Comparison of ENCODE assay signal across 18 mouse cellular contexts in the genomic region with DNA sequence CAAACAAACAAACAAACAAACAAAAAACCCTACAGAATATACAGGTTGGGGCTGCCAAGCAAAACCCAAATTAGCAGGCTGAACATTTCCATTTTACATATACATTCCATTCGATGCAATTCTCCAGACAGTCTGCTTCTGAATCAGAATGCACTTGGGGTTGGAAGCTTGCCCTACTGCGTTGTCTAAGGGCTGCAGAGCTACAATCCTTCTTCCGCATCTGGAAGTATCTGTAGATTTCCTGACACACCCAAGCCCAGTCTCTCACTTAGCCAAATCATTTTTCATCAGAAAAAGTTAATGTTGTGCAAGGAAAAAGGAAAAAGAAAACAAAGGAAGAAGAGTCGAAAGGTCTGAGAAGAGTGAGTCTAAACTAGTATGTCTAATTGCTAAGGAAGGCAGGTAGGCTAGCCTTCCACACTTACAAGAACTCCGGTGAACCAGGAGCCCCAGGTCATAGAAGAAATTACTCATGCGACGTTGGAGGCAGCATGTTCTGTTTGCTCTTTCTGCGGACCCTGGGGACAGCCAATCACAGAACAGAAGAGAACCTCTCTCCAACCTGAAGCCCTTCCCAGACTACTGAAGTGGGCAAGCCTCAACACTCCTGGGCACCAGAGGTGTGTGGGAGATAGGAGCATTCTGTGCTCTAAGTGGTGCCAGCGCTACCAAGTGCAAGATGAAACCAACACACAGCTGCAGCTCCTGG. TPM values are rescaled to one million over a fixed set of nuclear protein-coding genes. Genes with fewer than 3 reads are reported as not detected.
DNase-seq lines count a peak whose midpoint lies in the region; ATAC-seq and TF ChIP-seq lines count a peak whose summit lies in the region.
"Had no signal": no experiment of that assay in that cellular context is flagged by ENCODE, and none has a peak within 500 bp of the region (broad histone marks: within the 10 kb centered on the region; RNA-seq: fewer than 3 reads in every experiment).

No protein-coding gene starts in this region.

- TF ChIP-seq EP300 in lung, postnatal 0 days (IDR thresholded peaks at IDR 0.05): no peak

- no peaks in the 10 kb centered on the region for H3K27me3 ChIP-seq in heart, embryonic 15.5 days
- H3K27me3 ChIP-seq in lung, postnatal 0 days (replicated peaks; ENCODE audit: insufficient read depth, low read length): no peaks in the 10 kb centered on the region
- no peaks in the 10 kb centered on the region for H3K27me3 ChIP-seq in embryonic facial prominence, embryonic 15.5 days
- no peaks in the 10 kb centered on the region for H3K27me3 ChIP-seq in stomach, embryonic 16.5 days (ENCODE audit: control insufficient read depth, insufficient read depth, low read length)
- H3K27me3 ChIP-seq in midbrain, embryonic 11.5 days (ENCODE audit: control insufficient read depth, insufficient read depth, low read length): no peaks in the 10 kb centered on the region
- H3K27me3 ChIP-seq: forebrain, embryonic 12.5 days; hindbrain, embryonic 13.5 days; midbrain, embryonic 15.5 days had no signal

- intact Hi-C loops in heart, postnatal 25 days (cut with DNase I): no loop called here

- no peak for DNase-seq in heart, postnatal 25 days (ENCODE audit: low spot score)
- DNase-seq in lung, postnatal 0 days (ENCODE audit: low spot score): peak; percentile 56
- DNase-seq in lung, postnatal 4 days: no peak
- DNase-seq in midbrain, embryonic 11.5 days (ENCODE audit: low spot score, missing footprints): no peak
- DNase-seq: cerebellum, adult 9-10 months; kidney, postnatal 25 days; right cerebral cortex, postnatal 25 days; thymus, adult 18-20 months had no signal

- H3K9ac ChIP-seq in heart, embryonic 15.5 days: no peak overlapping the region
- no peak overlapping the region for H3K9ac ChIP-seq in lung, postnatal 0 days (replicated peaks; ENCODE audit: low read depth)
- H3K9ac ChIP-seq in embryonic facial prominence, embryonic 15.5 days: no peak overlapping the region
- no peak overlapping the region for H3K9ac ChIP-seq in stomach, embryonic 16.5 days (ENCODE audit: low read length)
- H3K9ac ChIP-seq in midbrain, embryonic 11.5 days (ENCODE audit: low read length): no peak overlapping the region
- H3K9ac ChIP-seq: forebrain, embryonic 12.5 days; hindbrain, embryonic 13.5 days; liver, embryonic 14.5 days; midbrain, embryonic 15.5 days had no signal

- H3K4me2 ChIP-seq in heart, embryonic 15.5 days: no peak overlapping the region
- no peak overlapping the region for H3K4me2 ChIP-seq in lung, postnatal 0 days (replicated peaks; ENCODE audit: low read depth, low read length)
- H3K4me2 ChIP-seq in embryonic facial prominence, embryonic 15.5 days (replicated peaks): 0 out of 2 replicates have a peak overlapping the region, but pooled peaks have one; percentile 6
- H3K4me2 ChIP-seq in stomach, embryonic 16.5 days (ENCODE audit: low read depth, low read length): no peak overlapping the region
- H3K4me2 ChIP-seq in midbrain, embryonic 11.5 days: no peak overlapping the region
- H3K4me2 ChIP-seq: forebrain, embryonic 12.5 days; hindbrain, embryonic 13.5 days; midbrain, embryonic 15.5 days had no signal

- peaks cover 27% of the 10 kb centered on the region for H3K4me1 ChIP-seq in heart, embryonic 15.5 days (replicated peaks)
- H3K4me1 ChIP-seq in lung, postnatal 0 days (ENCODE audit: insufficient read depth, low read depth, low read length): peaks cover 4% of the 10 kb centered on the region; the same call in 1 of the 2 replicates
- H3K4me1 ChIP-seq in embryonic facial prominence, embryonic 15.5 days: peaks cover 19% of the 10 kb centered on the region
- peaks cover 9% of the 10 kb centered on the region; the same call in 1 of the 2 replicates for H3K4me1 ChIP-seq in stomach, embryonic 16.5 days (ENCODE audit: control insufficient read depth, insufficient read depth, low read length)
- no peaks in the 10 kb centered on the region for H3K4me1 ChIP-seq in midbrain, embryonic 11.5 days (ENCODE audit: control insufficient read depth, insufficient read depth, low read length)
- H3K4me1 ChIP-seq: forebrain, embryonic 12.5 days; hindbrain, embryonic 13.5 days; midbrain, embryonic 15.5 days had no signal

- no peak for ATAC-seq in heart, embryonic 15.5 days (replicated peaks; ENCODE audit: insufficient number of reproducible peaks, insufficient read depth, low FRiP score, low read depth)
- ATAC-seq in lung, postnatal 0 days: peak; percentile 25; the same call in 1 of the 2 replicates
- peak; percentile 60; the same call in 1 of the 2 replicates for ATAC-seq in embryonic facial prominence, embryonic 15.5 days (ENCODE audit: insufficient number of reproducible peaks, low FRiP score, low TSS enrichment, low read depth)
- no peak for ATAC-seq in stomach, embryonic 16.5 days (ENCODE audit: insufficient read depth, low FRiP score)
- ATAC-seq in midbrain, embryonic 11.5 days (ENCODE audit: low FRiP score): no peak
- ATAC-seq in CD4-positive, CD25-positive, alpha-beta regulatory T cell, adult 4 months: no peak
- ATAC-seq: intestine, embryonic 16.5 days; midbrain, embryonic 15.5 days had no signal

- WGBS in heart, embryonic 15.5 days: 72% methylated on average over 9 of the region's 9 CpGs
- WGBS in lung, postnatal 0 days: 50% methylated on average over 9 of the region's 9 CpGs
- 41% methylated on average over 9 of the region's 9 CpGs for WGBS in embryonic facial prominence, embryonic 15.5 days
- 68% methylated on average over 9 of the region's 9 CpGs for WGBS in stomach, embryonic 16.5 days
- 88% methylated on average over 9 of the region's 9 CpGs for WGBS in midbrain, embryonic 11.5 days

- H3K4me3 ChIP-seq in heart, embryonic 15.5 days: no peak overlapping the region
- H3K4me3 ChIP-seq in lung, postnatal 0 days (ENCODE audit: low read depth, low read length): no peak overlapping the region
- H3K4me3 ChIP-seq in embryonic facial prominence, embryonic 15.5 days (replicated peaks): no peak overlapping the region
- no peak overlapping the region for H3K4me3 ChIP-seq in stomach, embryonic 16.5 days (replicated peaks; ENCODE audit: low read length)
- no peak overlapping the region for H3K4me3 ChIP-seq in midbrain, embryonic 11.5 days (ENCODE audit: low read depth, low read length)
- H3K4me3 ChIP-seq: forebrain, embryonic 12.5 days; hindbrain, embryonic 13.5 days; midbrain, embryonic 15.5 days had no signal

- no peaks in the 10 kb centered on the region for H3K9me3 ChIP-seq in heart, embryonic 15.5 days (replicated peaks)
- H3K9me3 ChIP-seq in lung, postnatal 0 days (ENCODE audit: low read length): no peaks in the 10 kb centered on the region
- H3K9me3 ChIP-seq in embryonic facial prominence, embryonic 15.5 days (replicated peaks): no peaks in the 10 kb centered on the region
- no peaks in the 10 kb centered on the region for H3K9me3 ChIP-seq in stomach, embryonic 16.5 days (replicated peaks; ENCODE audit: control insufficient read depth, low read length)
- H3K9me3 ChIP-seq in midbrain, embryonic 11.5 days (ENCODE audit: control insufficient read depth, low read length): no peaks in the 10 kb centered on the region
- H3K9me3 ChIP-seq: forebrain, embryonic 12.5 days; hindbrain, embryonic 13.5 days; midbrain, embryonic 15.5 days had no signal

- no peak for TF ChIP-seq CTCF in lung, postnatal 0 days (IDR thresholded peaks at IDR 0.05)

- peak overlapping the region; percentile 64 for H3K27ac ChIP-seq in heart, embryonic 15.5 days
- H3K27ac ChIP-seq in lung, postnatal 0 days (ENCODE audit: low read length): peak overlapping the region; percentile 39
- peak overlapping the region; percentile 83 for H3K27ac ChIP-seq in embryonic facial prominence, embryonic 15.5 days (replicated peaks)
- H3K27ac ChIP-seq in stomach, embryonic 16.5 days (ENCODE audit: low read length): peak overlapping the region; percentile 55
- no peak overlapping the region for H3K27ac ChIP-seq in midbrain, embryonic 11.5 days (ENCODE audit: low read depth, low read length)
- H3K27ac ChIP-seq: forebrain, embryonic 12.5 days; hindbrain, embryonic 13.5 days; liver, embryonic 14.5 days; macrophage; midbrain, embryonic 15.5 days had no signal

- H3K36me3 ChIP-seq in heart, embryonic 15.5 days: peaks cover 14% of the 10 kb centered on the region
- peaks cover 7% of the 10 kb centered on the region; the same call in 1 of the 2 replicates for H3K36me3 ChIP-seq in lung, postnatal 0 days (ENCODE audit: insufficient read depth, low read length)
- H3K36me3 ChIP-seq in embryonic facial prominence, embryonic 15.5 days: peaks cover 13% of the 10 kb centered on the region; the same call in 1 of the 2 replicates
- peaks cover 10% of the 10 kb centered on the region; the same call in 1 of the 2 replicates for H3K36me3 ChIP-seq in stomach, embryonic 16.5 days (ENCODE audit: control insufficient read depth, insufficient read depth, low read length)
- no peaks in the 10 kb centered on the region for H3K36me3 ChIP-seq in midbrain, embryonic 11.5 days (ENCODE audit: control insufficient read depth, insufficient read depth, low read length)
- H3K36me3 ChIP-seq: forebrain, embryonic 12.5 days; midbrain, embryonic 15.5 days had no signal

RNA-seq across cellular contexts. Expression of a gene that starts 55.1 kb away (rescaled TPM):
- 20.2 and 23.8 TPM in 2 replicates for polyA plus RNA-seq in heart, embryonic 15.5 days (2015; fragmentation: Nextera tagmentation; extraction: Ambion mirVana)
- 100 to 1,000 TPM in 1 of 2 experiments, 10 to 100 TPM in 1; 93.6 to 111 TPM for total RNA-seq in heart, postnatal 25 days (2021)
- 26.3 and 28.1 TPM in 2 replicates for polyA plus RNA-seq in lung, postnatal 0 days (2015; fragmentation: Nextera tagmentation; extraction: Ambion mirVana)
- polyA plus RNA-seq in embryonic facial prominence, embryonic 15.5 days (2015; fragmentation: Nextera tagmentation; extraction: Ambion mirVana): 44.7 and 46.0 TPM in 2 replicates
- 53.0 and 59.5 TPM in 2 replicates for polyA plus RNA-seq in stomach, embryonic 16.5 days (2015; fragmentation: Nextera tagmentation; extraction: Ambion mirVana)
- polyA plus RNA-seq in midbrain, embryonic 11.5 days (2014; fragmentation: Nextera tagmentation; extraction: Ambion mirVana): 13.6 and 13.9 TPM in 2 replicates
- 100 to 1,000 TPM in 1 of 2 experiments, 10 to 100 TPM in 1; 83.2 to 105 TPM for polyA plus RNA-seq in CD4-positive, CD25-positive, alpha-beta regulatory T cell, adult 4 months (2017; shearing (Covaris generic))

Comparison
In these comparisons a context has a peak if more than half of its experiments do, and no peak if none do; other contexts are left out.
1. ATAC-seq: peak in lung, postnatal 0 days (single experiment) and embryonic facial prominence, embryonic 15.5 days (single experiment); none in heart, embryonic 15.5 days (single experiment), stomach, embryonic 16.5 days (single experiment), midbrain, embryonic 11.5 days (single experiment) and CD4-positive, CD25-positive, alpha-beta regulatory T cell, adult 4 months (single experiment).